ENCODE assay signal across 8 mouse cellular contexts in genomic region chr11:95648827-95649226, GRCm38 (mm10). TPM values are rescaled to one million over a fixed set of nuclear protein-coding genes. Genes with fewer than 3 reads are reported as not detected.
DNase-seq lines count a peak whose midpoint lies in the region; ATAC-seq lines count a peak whose summit lies in the region.
"Had no signal": no experiment of that assay in that cellular context is flagged by ENCODE, and none has a peak within 500 bp of the region (broad histone marks: within the 10 kb centered on the region; RNA-seq: fewer than 3 reads in every experiment).

No protein-coding gene starts in this region.

- no peaks in the 10 kb centered on the region for H3K36me3 ChIP-seq in forebrain, embryonic 11.5 days (ENCODE audit: control insufficient read depth, insufficient read depth, low read length)
- no peaks in the 10 kb centered on the region for H3K36me3 ChIP-seq in hindbrain, embryonic 15.5 days

- H3K4me1 ChIP-seq in forebrain, embryonic 11.5 days (replicated peaks; ENCODE audit: control insufficient read depth, insufficient read depth, low read length) = peaks cover 17% of the 10 kb centered on the region
- H3K4me1 ChIP-seq in hindbrain, embryonic 15.5 days (replicated peaks) = peaks cover 16% of the 10 kb centered on the region

- no peak overlapping the region for H3K4me2 ChIP-seq in forebrain, embryonic 11.5 days (ENCODE audit: low read depth, low read length, severe bottlenecking)
- no peak overlapping the region for H3K4me2 ChIP-seq in hindbrain, embryonic 15.5 days

- H3K9me3 ChIP-seq in forebrain, embryonic 11.5 days (ENCODE audit: control insufficient read depth, low read length) = no peaks in the 10 kb centered on the region
- no peaks in the 10 kb centered on the region for H3K9me3 ChIP-seq in hindbrain, embryonic 15.5 days
- H3K9me3 ChIP-seq: megakaryocyte, embryonic 14.5 days had no signal

- no peak overlapping the region for H3K4me3 ChIP-seq in forebrain, embryonic 11.5 days (ENCODE audit: low read depth, low read length)
- no peak overlapping the region for H3K4me3 ChIP-seq in hindbrain, embryonic 15.5 days
- H3K4me3 ChIP-seq: megakaryocyte, embryonic 14.5 days had no signal

- WGBS in forebrain, embryonic 11.5 days = 1% methylated on average over 4 of the region's 4 CpGs
- 3% methylated on average over 4 of the region's 4 CpGs for WGBS in hindbrain, embryonic 15.5 days

- peak; percentile 64 for DNase-seq in Muller cell, postnatal 12 days (ENCODE audit: inconsistent ontology term)
- DNase-seq in brain, embryonic 18.5 days (ENCODE audit: low read depth, low spot score) = peak; percentile 12
- DNase-seq in forebrain, embryonic 11.5 days (ENCODE audit: low spot score) = peak; percentile 87
- DNase-seq in layer of hippocampus, postnatal 25 days (ENCODE audit: extremely low spot score in 1 of 2, low spot score in 1 of 2) = peak; percentile 62 to 86
- DNase-seq in spleen, postnatal 14 days (ENCODE audit: low spot score in 2 of 2) = peak; percentile 23 to 58

- peak; percentile 67 for ATAC-seq in forebrain, embryonic 11.5 days (replicated peaks; ENCODE audit: low FRiP score)
- ATAC-seq in hindbrain, embryonic 15.5 days (ENCODE audit: low FRiP score, low read depth) = peak; percentile 13; the same call in 1 of the 2 replicates
- peak; percentile 90 for ATAC-seq in megakaryocyte progenitor cell, adult 5-6 weeks (replicated peaks; ENCODE audit: poor library complexity)

- no peak overlapping the region for H3K27ac ChIP-seq in forebrain, embryonic 11.5 days (ENCODE audit: low read depth, low read length)
- H3K27ac ChIP-seq in hindbrain, embryonic 15.5 days (replicated peaks) = no peak overlapping the region

- no peak overlapping the region for H3K9ac ChIP-seq in forebrain, embryonic 11.5 days (ENCODE audit: low read length)
- no peak overlapping the region for H3K9ac ChIP-seq in hindbrain, embryonic 15.5 days

- peaks cover 12% of the 10 kb centered on the region for H3K27me3 ChIP-seq in forebrain, embryonic 11.5 days (ENCODE audit: control insufficient read depth, insufficient read depth, low read length)
- H3K27me3 ChIP-seq in hindbrain, embryonic 15.5 days = peaks cover 37% of the 10 kb centered on the region

RNA-seq across cellular contexts. Expression of gene Phb, which starts 17.9 kb away (rescaled TPM):
- polyA plus RNA-seq in forebrain, embryonic 11.5 days (2014; fragmentation: Nextera tagmentation; extraction: Ambion mirVana) = 198 and 205 TPM in 2 replicates
- 182 and 187 TPM in 2 replicates for polyA plus RNA-seq in hindbrain, embryonic 15.5 days (2015; fragmentation: Nextera tagmentation; extraction: Ambion mirVana)
- 100 to 1,000 TPM in 1 of 2 experiments, 10 to 100 TPM in 1; 94.5 to 106 TPM for total RNA-seq in layer of hippocampus, postnatal 25 days (2021)
- 82.1 and 87.0 TPM in 2 replicates for total RNA-seq in megakaryocyte progenitor cell, adult 5-6 weeks (2015)
- total RNA-seq in megakaryocyte progenitor cell, adult 5-6 weeks (2017) = 119 and 128 TPM in 2 replicates

Comparison
In these comparisons a context has a peak if more than half of its experiments do, and no peak if none do; other contexts are left out.
1. DNase-seq: peak in every context shown above with its lines; median percentile 87 in forebrain, embryonic 11.5 days; 74 in layer of hippocampus, postnatal 25 days; 64 in Muller cell, postnatal 12 days; 40 in spleen, postnatal 14 days; 12 in brain, embryonic 18.5 days.
2. ATAC-seq: peak in every context shown above with its lines; median percentile 90 in megakaryocyte progenitor cell, adult 5-6 weeks; 67 in forebrain, embryonic 11.5 days; 13 in hindbrain, embryonic 15.5 days.